Mouse (Mus musculus) CD4-positive, CD25-positive, alpha-beta regulatory T cell, adult 2 months (primary cell): ENCODE measurements around the gene Cel.

Source experiments
- DNase-seq: peaks from one replicate; pipeline ENCODE4 v3.0.0-alpha.2; 2012; ENCODE audit warnings: low read depth, low spot score

The Cel gene

DNA sequence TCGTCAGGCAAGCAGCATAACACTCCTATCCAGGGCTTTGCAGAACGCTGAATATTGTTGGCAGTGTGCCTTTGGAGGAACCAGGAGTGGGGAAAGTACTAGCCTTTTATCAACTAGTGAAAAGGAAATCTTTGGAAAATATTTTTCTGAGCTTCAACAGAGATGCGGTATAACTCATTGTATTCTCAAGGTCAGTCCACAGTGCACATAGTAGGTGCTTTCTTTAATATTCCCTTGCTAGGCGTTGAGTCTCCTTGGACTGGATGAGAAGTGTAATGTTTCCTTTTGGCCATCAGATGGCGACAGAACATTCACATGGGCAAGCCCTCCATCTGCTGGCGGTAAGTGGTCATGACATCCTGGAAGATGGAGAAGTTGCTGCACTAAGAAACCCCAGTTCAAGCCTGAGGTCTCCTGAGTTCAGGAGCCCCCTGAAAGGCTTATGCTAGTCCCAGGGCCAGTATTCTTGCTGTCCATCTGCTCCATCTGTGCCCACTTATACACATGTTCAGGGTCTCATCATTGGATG is 21.9 kb upstream of the Cel start:
- peak; percentile 95 for DNase-seq

DNA sequence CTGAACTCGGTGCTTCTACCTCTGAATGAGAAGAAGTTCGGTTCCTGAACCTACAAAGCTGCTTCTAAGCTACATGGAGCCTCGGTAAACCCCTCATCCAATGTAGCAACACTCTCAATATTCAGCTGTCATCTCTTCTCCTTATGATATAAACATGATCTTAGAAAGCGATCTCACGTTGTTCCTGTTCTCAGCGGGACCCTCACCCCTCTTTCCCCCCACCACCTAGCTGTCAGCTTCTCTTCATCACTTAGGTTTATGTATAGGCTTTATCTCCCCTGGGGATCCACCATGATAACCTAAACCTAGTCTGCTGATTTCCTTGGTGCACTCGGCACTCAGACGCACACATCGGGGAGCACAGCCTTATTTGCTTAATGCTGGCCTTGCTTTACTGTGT is 20.4 kb upstream of the Cel start, which contains the start of gene Gtf3c5:
TSS of gene Gtf3c5 (minus strand) at position 101 of the 400 bp plus-strand sequence.
- DNase-seq, result no peak

DNA sequence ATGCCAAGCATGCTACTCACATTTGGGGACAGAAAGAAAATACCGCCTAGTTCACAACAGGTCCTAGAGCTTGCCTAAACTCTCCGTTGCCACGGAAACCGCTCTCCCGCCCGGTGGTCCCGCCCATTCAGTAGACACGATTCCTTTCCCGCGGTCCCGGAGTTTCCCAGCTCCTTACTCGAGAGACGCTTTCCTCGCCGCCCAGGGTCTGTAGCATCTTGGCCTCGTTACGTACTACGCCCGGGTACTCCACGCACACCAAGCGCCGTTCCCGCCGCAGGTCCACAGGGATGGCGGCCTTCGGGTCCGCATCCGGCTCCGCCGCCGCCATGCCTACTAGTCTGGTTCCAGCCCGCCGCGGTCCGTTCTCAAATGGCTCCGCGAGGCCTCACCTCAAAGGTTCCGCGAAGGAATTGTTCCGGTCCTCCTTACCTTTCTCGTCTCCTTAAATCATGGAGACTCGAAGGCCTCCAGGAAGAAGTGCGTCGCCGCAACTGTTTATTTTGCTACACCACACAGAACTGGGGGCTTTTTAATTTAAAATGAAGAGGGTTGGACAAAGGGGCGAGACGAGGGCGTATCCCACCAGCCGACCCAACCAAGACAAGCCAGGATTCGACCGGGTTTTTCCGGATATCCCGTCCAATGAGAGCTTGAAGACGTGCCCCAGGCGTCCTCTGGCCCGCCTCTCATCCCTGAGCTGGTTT is 19.6 kb upstream of the Cel start:
- peak; percentile 92 for DNase-seq

DNA sequence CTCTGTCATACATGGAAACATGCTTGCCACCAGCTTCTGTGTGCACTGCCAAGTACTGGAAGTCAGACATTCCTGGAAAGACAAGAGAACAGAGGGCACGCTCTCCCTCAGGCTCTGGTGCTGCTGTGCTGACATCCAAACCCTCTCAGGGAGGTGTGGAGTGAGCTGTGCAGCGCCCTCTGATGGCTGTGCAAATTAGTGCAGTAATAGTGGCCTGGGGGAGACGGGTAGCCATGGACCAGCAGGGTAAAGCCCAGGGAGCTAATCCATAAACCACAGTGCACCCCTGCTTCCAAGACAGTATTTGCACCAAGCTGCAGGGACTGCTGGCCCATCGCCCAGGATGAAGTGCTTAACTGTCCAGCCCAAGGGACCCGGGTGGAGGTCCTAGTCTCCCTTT is 14.8 kb upstream of the Cel start:
- DNase-seq, result peak; percentile 69

DNA sequence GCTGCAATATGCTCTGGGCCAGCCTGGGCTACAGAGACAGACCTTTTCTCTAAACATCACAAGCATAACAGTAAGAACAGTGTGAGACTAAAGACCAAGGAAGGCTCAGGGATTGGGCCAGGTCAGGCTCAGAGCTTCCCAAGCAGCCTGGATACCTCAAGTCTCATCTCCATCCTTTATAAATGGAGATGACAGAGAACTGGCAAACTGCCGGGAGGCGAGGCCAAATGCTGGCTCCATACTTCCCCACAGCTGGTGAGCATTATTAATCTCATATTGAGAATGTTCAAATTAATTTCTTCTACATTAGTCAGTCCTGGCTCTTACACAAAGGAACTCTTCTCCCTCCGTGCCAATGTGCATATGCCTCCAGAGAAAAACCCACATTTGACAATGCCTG is 13.6 kb upstream of the Cel start:
- DNase-seq, result no peak

DNA sequence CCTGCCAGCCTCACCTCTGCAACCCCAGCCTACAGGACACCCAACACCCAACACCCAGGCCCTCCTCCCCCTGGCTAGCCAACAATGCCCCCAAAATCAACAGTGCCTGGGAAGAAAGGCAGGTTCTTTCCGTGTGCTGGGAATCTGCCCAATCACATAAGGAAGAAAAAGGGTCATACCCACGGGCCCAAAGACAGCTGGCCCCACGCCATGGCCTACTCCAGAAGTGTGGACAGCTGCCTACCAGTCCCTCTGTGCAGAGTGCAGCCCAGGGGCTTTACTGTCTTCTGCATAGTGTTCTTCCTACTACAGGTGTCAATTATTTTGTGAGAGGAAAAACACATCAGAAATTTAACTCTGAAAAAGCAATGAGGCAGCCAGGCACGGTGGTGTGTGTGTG is 12.1 kb upstream of the Cel start:
- no peak for DNase-seq

DNA sequence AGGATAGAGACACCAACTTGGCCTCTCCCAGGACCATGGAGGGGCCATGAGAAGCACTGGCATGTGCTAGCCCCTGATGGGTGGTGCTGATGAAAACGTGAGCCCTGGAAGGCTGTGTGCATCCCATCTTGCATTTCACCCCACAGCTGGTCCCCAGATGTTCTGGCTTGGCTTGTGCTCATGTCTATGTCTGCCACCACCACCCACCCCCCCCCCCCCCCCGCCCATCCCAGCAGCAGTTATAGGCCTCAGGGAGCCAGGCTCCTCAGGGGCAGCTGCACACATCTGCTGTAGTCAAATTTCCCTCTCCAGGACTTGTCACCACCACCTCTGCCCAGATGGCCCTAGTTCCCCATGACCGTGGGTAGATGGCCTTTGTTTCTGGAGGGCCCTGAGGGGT is 6.7 kb upstream of the Cel start:
- no peak for DNase-seq

DNA sequence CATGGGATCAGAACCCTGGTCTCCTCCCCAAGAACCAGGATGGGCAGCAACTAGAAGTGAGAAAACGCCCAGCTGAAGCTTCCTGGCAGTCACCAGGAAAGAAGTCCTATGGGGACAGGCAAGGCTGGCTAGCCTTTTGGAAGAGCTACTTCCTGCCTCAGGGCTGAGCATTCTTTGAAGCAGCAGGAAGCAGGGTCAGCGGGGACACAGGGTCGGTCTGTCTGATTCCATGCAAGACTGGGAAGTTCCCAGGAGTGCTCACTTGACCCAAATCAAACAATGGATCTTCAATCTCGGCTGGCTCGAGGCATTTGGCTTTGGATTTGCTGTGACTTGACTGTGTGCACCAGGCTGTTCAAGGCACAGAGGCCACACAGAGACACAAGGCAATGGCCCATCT is 3.3 kb upstream of the Cel start:
- no peak for DNase-seq

DNA sequence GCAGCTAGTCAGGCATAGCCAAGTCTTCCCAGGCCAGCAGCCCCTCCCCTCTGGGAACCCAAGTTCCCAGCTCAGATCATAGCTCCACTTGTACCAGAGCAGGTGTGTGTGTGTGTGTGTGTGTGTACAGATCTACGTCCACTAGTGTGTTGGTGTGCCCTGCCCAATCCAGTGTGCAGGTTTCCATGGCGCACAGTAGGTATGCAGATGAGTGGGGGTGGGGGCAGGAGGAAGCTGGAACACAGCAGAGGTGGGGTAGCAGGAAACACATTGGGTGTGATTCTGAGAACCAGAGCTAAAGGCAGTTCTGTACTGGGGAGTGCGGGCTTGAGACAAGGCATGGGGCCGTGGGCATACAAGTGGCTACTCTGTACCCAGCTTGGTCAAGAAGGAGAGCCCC is 1.2 kb upstream of the Cel start:
- no peak for DNase-seq

DNA sequence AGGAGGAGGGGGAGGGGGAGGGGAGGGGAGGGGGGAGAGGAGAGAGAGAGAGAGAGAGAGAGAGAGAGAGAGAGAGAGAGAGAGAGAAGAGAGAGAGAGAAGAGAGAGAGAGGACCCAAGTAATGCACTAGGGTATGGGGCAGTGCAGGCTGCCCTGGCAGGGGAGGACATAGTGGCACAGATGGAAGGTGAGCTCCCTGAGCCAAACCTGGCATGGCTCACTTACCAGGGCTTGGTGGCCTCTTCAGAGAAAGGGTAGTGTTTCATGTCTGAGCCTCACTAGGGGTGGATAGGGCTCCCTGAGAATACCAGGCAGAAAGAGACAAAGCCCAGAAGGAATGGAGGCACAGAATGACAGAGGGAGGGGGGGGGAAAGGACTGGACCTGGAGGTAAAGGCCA is 627 bp upstream of the Cel start:
- no peak for DNase-seq

DNA sequence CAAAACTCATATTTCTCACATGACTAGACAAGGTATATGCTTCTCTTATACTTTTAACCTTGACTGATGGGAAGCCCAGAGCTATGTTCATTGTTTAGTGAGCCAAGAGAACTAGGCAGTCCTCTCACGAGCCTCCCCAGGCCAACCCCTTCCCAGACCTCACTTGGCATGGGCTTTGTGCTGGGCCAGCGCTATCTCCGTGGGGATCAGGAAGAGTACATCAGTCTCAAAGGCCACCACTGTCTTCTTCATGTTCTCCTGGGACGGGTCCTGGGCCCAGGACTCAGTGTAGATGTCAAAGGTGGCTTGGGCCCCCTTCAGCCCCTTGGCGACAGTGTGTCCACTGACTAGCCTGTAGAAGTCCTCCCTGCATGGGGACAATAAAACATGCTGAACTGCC is 5.8 kb downstream of the Cel start:
- no peak for DNase-seq

DNA sequence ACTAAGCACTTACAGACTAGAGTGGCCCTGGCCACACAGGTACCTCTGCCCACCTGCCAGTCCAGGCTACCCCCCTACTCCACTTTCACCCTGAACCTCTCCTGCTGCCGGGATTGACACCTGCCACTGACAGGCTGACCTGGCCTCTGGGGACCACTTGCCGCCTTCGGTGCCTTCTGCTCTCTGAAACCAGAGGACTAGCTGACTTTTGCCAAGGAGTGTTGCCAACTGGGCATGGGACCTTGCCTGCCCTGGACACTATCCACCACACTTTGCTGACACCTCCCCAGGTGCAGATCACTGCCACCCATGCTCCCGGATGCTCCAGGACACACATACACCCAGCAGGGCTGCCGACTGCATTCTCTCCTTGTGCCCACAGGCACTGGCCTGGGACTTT is 10.9 kb downstream of the Cel start:
- no peak for DNase-seq

DNA sequence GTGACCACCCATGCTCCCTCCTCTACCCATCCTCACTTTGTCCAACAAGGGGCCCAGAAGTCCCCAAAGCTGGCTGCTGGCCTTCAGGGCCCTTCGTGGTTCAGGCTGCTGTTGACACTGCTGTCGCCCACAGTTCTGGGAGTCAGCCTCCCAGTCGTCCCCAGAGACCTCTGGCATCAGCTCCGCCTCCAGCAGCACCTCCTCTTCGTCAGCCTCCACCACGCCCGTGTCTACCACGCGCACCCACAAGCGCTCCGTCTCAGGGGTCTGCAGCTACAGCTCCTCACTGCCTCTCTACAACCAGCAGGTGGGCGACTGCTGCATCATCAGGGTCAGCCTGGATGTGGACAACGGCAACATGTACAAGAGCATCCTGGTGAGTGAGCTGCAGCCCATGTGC is 14.0 kb downstream of the Cel start:
- no peak for DNase-seq

DNA sequence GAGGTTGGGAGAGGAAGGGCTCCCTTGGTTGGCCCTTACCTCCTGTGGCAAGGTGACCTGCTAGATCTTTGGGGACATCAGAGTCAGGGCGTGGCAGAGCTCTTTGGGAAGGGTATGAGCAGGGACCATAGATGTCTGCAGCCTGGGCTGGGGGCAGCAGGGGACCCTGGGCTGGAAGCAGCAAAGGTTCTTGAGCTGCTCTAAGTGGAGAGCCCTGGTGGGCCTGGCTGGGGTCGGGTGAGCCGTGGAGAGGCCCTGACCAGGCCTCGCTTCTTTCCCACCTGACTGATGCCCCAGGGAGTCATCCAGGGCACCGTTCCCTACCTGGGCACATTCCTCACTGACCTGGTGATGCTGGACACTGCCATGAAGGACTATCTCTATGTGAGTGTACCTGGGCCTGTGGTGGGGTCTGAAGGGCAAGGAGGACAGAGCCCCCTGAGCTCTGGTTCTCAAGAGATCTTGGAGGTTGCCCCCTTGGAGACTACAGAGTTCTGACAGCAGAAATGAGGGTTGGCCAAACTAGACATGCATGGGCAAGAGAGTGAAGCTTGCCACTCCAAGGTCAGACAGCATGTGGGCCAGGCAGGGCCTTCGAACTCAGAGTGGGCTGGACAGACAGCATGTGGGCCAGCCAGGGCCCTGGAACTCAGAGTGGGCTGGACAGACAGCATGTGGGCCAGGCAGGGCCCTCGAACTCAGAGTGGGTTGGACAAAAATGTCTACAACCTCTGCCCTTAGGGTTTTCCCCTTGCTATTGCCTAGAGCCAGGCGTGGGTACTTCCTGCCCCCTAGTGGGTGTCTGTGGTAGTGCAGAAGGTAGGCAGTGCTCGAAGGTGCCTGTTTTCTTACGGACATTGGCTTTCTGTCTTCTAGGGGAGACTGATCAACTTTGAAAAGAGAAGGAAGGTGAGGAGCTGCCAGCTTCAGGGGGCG is 15.7 kb downstream of the Cel start:
- DNase-seq, result peak; percentile 93

DNA sequence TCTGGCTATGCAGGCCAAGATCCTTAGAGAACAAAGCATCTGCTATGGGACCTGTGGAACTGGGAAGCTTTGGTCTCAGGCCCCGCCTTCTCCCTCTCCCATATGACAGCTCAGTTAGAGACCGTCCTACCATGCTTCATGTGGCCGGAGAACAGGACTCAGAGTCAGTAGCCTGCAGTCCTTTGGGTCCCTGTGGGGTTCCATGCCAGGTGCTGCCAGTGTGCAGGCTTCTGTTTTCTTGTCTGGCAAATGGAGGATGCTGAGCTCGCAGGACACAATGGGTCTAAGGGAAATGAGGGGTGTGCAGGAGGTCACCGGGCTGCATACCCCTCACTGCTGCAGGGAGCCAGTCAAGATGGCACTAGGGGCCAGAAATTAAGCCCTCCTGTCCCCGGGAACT is 16.6 kb downstream of the Cel start:
- DNase-seq, result no peak

DNA sequence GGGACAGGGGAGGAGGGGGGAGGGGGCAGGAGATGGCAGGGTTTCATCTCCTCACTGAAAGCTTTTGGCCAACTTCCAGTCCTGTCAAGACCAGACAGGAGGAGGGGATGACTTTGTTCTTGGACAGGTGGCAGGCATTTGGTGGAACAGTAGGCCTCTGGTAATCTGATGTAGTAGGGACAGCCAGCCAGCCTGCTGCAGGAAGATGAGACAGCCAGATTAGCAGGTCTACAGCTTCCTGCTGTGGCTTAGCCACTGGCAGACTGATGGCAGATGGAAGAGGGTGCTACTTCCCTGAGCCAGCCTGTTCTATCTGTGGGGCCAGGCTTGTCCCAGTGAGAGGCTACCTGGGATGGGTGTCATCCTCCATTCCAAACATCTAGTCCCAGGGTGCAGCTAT is 17.2 kb downstream of the Cel start:
- DNase-seq, result peak; percentile 28

DNA sequence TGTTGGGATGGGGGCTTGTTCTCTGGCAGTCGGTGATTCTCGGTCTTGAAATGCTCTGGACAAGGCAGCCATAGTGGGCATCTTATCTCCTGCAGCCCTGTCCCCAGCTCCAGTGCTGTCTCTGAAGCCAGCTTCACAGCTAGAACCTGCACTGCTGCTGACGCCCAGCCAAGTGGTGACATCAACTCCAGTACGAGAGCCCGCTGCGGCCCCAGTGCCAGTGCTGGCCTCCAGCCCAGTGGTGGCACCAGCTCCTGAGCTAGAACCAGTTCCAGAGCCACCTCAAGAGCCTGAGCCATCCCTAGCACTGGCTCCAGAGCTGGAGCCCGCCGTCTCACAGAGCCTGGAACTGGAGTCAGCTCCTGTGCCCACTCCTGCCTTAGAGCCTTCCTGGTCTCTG is 19.3 kb downstream of the Cel start:
- DNase-seq, result no peak

DNA sequence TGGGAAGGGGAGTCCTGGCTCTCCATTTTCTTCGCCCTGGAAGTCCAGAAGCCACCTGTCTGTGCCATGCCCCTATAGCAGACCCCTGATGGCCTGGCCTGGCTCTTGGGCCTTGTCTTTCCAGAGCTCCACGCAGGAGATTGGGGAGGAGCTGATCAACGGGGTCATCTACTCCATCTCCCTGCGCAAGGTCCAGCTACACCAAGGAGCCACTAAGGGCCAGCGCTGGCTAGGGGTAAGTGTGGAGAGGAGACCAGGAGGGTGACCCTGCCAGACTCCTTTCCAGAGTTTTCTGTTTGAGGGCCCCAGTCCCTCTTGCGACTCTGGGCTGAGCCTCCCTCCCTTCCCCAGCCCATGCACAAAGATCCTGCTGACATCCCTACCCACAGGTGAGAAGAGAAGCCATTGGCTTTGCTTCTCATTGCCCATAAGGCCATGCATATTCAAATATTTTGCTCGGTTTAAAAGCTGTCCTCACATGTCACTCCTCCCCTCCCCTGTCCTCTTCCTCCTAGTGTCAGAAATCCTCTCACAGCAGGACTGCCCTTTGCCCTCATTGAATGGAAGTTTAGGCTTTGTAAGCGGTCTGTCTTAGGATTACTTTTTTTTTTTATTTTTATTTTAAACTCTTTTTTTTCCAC is 22.5 kb downstream of the Cel start:
- no peak for DNase-seq

DNA sequence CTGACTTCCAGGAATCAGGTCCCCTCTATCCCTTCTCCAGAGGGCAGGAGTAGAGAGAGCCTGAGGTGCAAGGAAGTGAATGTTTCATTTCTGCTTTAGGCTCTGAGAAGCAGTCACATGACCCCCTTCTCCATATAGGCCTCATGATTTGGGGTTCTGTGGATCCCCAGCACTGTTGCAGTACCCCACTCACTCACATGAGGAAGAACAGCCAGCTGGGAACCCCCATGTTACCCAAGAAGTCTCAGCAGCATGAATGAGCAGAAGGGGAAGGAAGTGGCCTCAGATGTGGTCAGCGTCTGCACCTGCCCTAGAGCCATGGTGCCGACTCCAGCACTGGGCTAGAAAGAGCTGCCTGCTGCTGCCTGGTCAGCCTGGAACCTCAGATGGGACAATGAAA is 23.3 kb downstream of the Cel start:
- peak; percentile 64 for DNase-seq

DNA sequence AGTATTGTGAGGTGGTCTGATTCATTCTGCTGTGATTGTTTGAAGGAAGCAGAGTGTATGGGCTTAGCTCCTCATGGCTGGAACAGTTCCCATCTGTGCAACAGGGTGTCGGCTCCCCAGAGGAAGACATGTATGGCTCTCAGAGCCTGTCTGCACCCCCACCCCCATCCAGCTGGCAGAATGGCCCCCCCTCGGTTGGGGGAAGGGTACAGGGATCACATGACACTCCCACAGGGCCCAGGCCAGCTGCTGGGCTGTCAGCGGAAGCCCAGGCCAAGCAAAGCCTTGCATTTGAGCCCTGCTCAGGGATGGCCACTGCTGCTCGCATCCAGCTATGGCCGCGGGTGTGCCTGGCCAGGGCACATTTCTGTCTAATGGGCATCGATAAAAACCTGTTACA is 24.0 kb downstream of the Cel start:
- no peak for DNase-seq

DNA sequence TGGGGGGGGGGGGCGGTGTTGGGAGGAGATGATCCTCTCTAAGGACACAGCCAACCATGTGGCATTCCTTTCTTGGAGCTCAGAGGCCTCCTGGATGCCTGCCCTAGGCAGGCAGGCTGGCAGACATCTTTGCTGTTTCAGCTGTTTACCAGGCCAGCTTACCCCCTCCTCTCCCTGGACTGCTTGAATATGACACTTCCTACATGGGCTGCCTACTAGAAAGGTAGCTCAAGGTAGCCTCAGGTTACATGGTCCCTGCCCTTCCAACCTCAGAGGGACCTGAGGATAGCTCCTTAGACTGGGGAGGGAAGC is 24.4 kb downstream of the Cel start:
- no peak for DNase-seq

DNA sequence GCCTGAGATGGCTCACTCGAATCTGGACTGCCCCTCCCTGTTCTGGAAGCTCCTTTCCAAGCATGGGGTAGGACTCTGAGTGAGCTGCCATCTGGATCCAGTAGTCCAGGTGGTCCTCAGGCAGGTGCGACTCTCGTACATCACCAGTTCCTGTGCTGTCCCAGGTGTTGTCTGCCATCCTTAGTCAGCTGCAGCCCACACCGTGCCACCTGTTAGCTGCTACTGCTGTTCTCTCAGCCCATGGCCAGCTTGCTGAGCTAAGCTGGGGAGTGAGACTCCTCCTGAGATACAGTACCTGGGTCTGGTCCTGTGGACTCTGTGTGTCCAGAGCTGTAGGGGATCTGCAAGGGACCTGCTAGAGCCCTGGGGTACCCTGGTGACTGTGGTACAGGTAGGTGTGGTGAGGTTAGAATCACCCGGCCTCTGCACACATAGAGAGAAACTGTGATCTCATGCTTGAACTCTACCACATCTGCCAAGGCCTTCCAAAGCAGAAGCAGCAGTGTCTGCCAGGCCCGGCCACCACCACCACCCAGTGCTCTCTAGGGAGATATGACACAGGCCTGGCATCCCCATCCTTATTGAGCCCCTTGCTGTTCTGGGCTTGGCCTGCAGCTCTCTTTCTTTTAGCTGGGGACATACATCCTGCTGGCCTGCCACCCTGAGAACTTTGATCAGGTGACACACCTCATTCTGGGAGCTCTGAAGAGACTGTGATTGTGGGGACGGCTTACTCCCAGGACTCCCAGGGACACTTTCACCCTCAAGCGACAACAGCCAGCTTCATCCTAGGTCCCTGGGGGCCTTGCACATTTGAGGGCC is 25.0 kb downstream of the Cel start:
- DNase-seq, result no peak
